Mouse (Mus musculus) hindbrain, embryonic 12.5 days (tissue): ENCODE results near the gene Rab20. TPM values are rescaled to one million over a fixed set of nuclear protein-coding genes. Genes with fewer than 3 reads are reported as not detected.
A peak's percentile ranks its signal among the peaks of the same experiment; 100 is the strongest.

Source experiments
- ATAC-seq: fragments of 200-750 bp; cut with Nextera tagmentation; 2 replicates; pipeline ENCODE4 v1.8.0; 2017; ENCODE audit warnings: moderate TSS enrichment; ENCODE audit not compliant: low FRiP score
- H3K27ac ChIP-seq: fragments of 300-500 bp; sonication (generic); 2 replicates; pipeline ENCODE4 v1.5.1; 2016; ENCODE audit warnings: mild to moderate bottlenecking
- H3K27me3 ChIP-seq: fragments of 300-500 bp; sonication (generic); 2 replicates; pipeline ENCODE4 v1.6.1; 2016; ENCODE audit warnings: mild to moderate bottlenecking
- H3K36me3 ChIP-seq: fragments of 300-500 bp; sonication (generic); 2 replicates; pipeline ENCODE4 v1.6.1; 2016; ENCODE audit warnings: mild to moderate bottlenecking
- H3K4me1 ChIP-seq: fragments of 300-500 bp; sonication (generic); 2 replicates; pipeline ENCODE4 v1.6.1; 2016
- H3K4me2 ChIP-seq: fragments of 300-500 bp; sonication (generic); replicated peaks from 2 replicates; pipeline ENCODE4 v1.6.1; 2016; ENCODE audit warnings: mild to moderate bottlenecking
- H3K4me3 ChIP-seq: fragments of 300-500 bp; sonication (generic); 2 replicates; pipeline ENCODE4 v1.5.1; 2016; ENCODE audit warnings: mild to moderate bottlenecking
- H3K9ac ChIP-seq: fragments of 300-500 bp; sonication (generic); 2 replicates; pipeline ENCODE4 v1.6.1; 2016; ENCODE audit warnings: mild to moderate bottlenecking, moderate library complexity
- H3K9me3 ChIP-seq: fragments of 300-500 bp; sonication (generic); replicated peaks from 2 replicates; pipeline ENCODE4 v1.6.1; 2016; ENCODE audit warnings: mild to moderate bottlenecking
- whole genome bisulfite sequencing: fragments of 180-500 bp; shearing (Covaris S2); methylation state at CpG from one replicate; pipeline ENCODE4 v1.1.7; 2016; 5-methylcytosine and 5-hydroxymethylcytosine counted together
- polyA plus RNA-seq: library from polyadenylated mRNA; unstranded; fragments of >200 nt; fragmentation: Nextera tagmentation; extraction: Ambion mirVana; gene quantifications from 2 replicates; pipeline ENCODE4 v1.2.1, GENCODE M21; 2016

Gene Rab20
- polyA plus RNA-seq, 1 experiment from 2014 or later: 1.6 TPM

GRCm38 (mm10) chr8:11447910-11448570 is 30.5 kb downstream of the Rab20 start:
- WGBS: 92% methylated on average over 23 of the region's 23 CpGs
- Histone ChIP-seq H3K4me2 (no peak overlapping the region), H3K27me3 (no peaks in the 10 kb centered on the region), H3K27ac (no peak overlapping the region), H3K9ac (no peak overlapping the region), H3K4me3 (no peak overlapping the region), H3K36me3 (no peaks in the 10 kb centered on the region), H3K4me1 (peaks cover 16% of the 10 kb centered on the region), H3K9me3 (no peaks in the 10 kb centered on the region)
- no peak for ATAC-seq

DNA sequence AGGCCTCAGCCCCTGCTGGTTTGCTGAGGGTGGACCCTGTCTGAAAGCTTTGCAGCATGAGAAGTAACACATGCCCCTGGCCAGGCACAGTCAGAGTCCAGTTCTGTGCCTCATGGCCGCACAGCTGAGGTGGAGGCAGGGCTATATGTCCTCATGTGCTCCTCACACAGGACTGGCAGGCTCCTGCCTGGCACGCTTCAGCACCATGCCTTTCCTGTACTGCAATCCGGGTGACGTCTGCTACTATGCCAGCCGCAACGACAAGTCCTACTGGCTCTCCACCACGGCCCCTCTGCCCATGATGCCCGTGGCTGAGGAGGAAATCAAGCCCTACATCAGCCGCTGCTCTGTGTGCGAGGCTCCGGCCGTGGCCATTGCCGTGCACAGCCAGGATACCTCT is 32.7 kb downstream of the Rab20 start:
- H3K27me3 ChIP-seq: no peaks in the 10 kb centered on the region
- no peak overlapping the region for H3K27ac ChIP-seq
- WGBS: 93% methylated on average over 13 of the region's 13 CpGs
- H3K9me3 ChIP-seq: no peaks in the 10 kb centered on the region
- ATAC-seq: no peak
- 0 out of 2 replicates have a peak, but pooled peaks cover 4% of the 10 kb centered on the region for H3K4me1 ChIP-seq
- no peaks in the 10 kb centered on the region for H3K36me3 ChIP-seq
- H3K4me2 ChIP-seq: no peak overlapping the region
- H3K4me3 ChIP-seq: no peak overlapping the region
- H3K9ac ChIP-seq: no peak overlapping the region

- H3K4me2 ChIP-seq: no peak overlapping the region
- ATAC-seq: no peak
- no peak overlapping the region for H3K4me3 ChIP-seq
- no peak overlapping the region for H3K27ac ChIP-seq
- WGBS: 91% methylated on average over 7 of the region's 7 CpGs
- H3K4me1 ChIP-seq: no peaks in the 10 kb centered on the region
- no peaks in the 10 kb centered on the region for H3K27me3 ChIP-seq
- H3K36me3 ChIP-seq: 0 out of 2 replicates have a peak, but pooled peaks cover 3% of the 10 kb centered on the region
- H3K9me3 ChIP-seq: no peaks in the 10 kb centered on the region
- no peak overlapping the region for H3K9ac ChIP-seq
Measured at GRCm38 (mm10) chr8:11444216-11444615, 34.3 kb downstream of the Rab20 start.

- Histone ChIP-seq H3K27ac (no peak overlapping the region), H3K27me3 (no peaks in the 10 kb centered on the region), H3K9me3 (no peaks in the 10 kb centered on the region), H3K9ac (no peak overlapping the region), H3K36me3 (0 out of 2 replicates have a peak, but pooled peaks cover 3% of the 10 kb centered on the region), H3K4me2 (no peak overlapping the region), H3K4me3 (no peak overlapping the region), H3K4me1 (no peaks in the 10 kb centered on the region)
- WGBS: 89% methylated on average over 9 of the region's 9 CpGs
- ATAC-seq: no peak
Measured at GRCm38 (mm10) chr8:11443611-11444010, 34.9 kb downstream of the Rab20 start.

GRCm38 (mm10) chr8:11441291-11441690 is 37.2 kb downstream of the Rab20 start:
- Histone ChIP-seq H3K27ac (no peak overlapping the region), H3K36me3 (0 out of 2 replicates have a peak, but pooled peaks cover 3% of the 10 kb centered on the region), H3K9ac (no peak overlapping the region), H3K4me2 (no peak overlapping the region), H3K27me3 (peaks cover 7% of the 10 kb centered on the region; the same call in 1 of the 2 replicates), H3K4me1 (no peaks in the 10 kb centered on the region), H3K9me3 (no peaks in the 10 kb centered on the region), H3K4me3 (no peak overlapping the region)
- 92% methylated on average over 6 of the region's 6 CpGs for whole genome bisulfite sequencing
- ATAC-seq: no peak

GRCm38 (mm10) chr8:11437862-11438261 is 40.6 kb downstream of the Rab20 start:
- 0 out of 2 replicates have a peak, but pooled peaks cover 6% of the 10 kb centered on the region for H3K36me3 ChIP-seq
- H3K4me3 ChIP-seq: no peak overlapping the region
- H3K4me2 ChIP-seq: no peak overlapping the region
- H3K9me3 ChIP-seq: no peaks in the 10 kb centered on the region
- H3K27ac ChIP-seq: no peak overlapping the region
- no peaks in the 10 kb centered on the region for H3K4me1 ChIP-seq
- H3K9ac ChIP-seq: no peak overlapping the region
- H3K27me3 ChIP-seq: peaks cover 7% of the 10 kb centered on the region; the same call in 1 of the 2 replicates
- 67% methylated on average over 12 of the region's 12 CpGs for WGBS
- ATAC-seq: no peak

GRCm38 (mm10) chr8:11430688-11431087 is 47.8 kb downstream of the Rab20 start:
- Histone ChIP-seq H3K36me3 (peaks cover 17% of the 10 kb centered on the region; the same call in 1 of the 2 replicates), H3K4me2 (no peak overlapping the region)
- WGBS: 60% methylated on average over 5 of the region's 5 CpGs

GRCm38 (mm10) chr8:11423091-11423490 is 55.4 kb downstream of the Rab20 start:
- Histone ChIP-seq H3K27ac (no peak overlapping the region), H3K27me3 (no peaks in the 10 kb centered on the region), H3K4me3 (no peak overlapping the region), H3K4me2 (no peak overlapping the region), H3K9me3 (no peaks in the 10 kb centered on the region), H3K4me1 (no peaks in the 10 kb centered on the region), H3K9ac (no peak overlapping the region), H3K36me3 (0 out of 2 replicates have a peak, but pooled peaks cover 3% of the 10 kb centered on the region)
- WGBS: 65% methylated on average over 7 of the region's 7 CpGs
- no peak for ATAC-seq

More at GRCm38 (mm10) chr8:11430688-11431087, 47.8 kb downstream of the Rab20 start:
- ATAC-seq: no peak
- Histone ChIP-seq H3K9ac (no peak overlapping the region), H3K4me3 (no peak overlapping the region), H3K27ac (no peak overlapping the region), H3K27me3 (no peaks in the 10 kb centered on the region), H3K4me1 (no peaks in the 10 kb centered on the region), H3K9me3 (no peaks in the 10 kb centered on the region)

DNA sequence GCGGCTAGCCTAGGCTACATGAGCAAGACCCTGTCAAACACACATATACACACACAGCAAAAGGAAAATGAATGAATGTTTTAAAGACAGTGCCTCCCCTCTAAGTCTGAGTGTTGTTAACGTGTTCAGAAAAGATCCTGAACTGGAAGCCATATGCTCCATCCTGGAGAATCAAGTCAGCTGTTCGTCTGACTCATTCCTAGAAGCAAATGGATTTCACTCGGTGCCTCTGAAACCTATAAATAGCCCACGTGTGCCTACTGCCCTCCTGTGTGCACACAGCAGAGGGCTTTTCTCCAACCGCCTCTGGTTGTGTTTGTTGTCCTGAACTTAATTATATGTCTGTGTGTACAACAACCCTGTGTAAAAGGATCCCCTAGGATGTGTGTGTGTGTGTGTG is 56.5 kb downstream of the Rab20 start:
- Histone ChIP-seq H3K27ac (no peak overlapping the region), H3K9me3 (no peaks in the 10 kb centered on the region), H3K36me3 (0 out of 2 replicates have a peak, but pooled peaks cover under 1% of the 10 kb centered on the region), H3K27me3 (no peaks in the 10 kb centered on the region), H3K9ac (no peak overlapping the region), H3K4me3 (no peak overlapping the region), H3K4me1 (no peaks in the 10 kb centered on the region), H3K4me2 (no peak overlapping the region)
- no peak for ATAC-seq
- WGBS: 86% methylated on average over 6 of the region's 6 CpGs

- Histone ChIP-seq H3K27ac (no peak overlapping the region), H3K4me3 (no peak overlapping the region), H3K4me1 (no peaks in the 10 kb centered on the region), H3K9me3 (no peaks in the 10 kb centered on the region), H3K36me3 (no peaks in the 10 kb centered on the region), H3K4me2 (no peak overlapping the region), H3K9ac (no peak overlapping the region), H3K27me3 (no peaks in the 10 kb centered on the region)
- no peak for ATAC-seq
- 49% methylated on average over 14 of the region's 14 CpGs for WGBS
Measured at GRCm38 (mm10) chr8:11421105-11421504, 57.4 kb downstream of the Rab20 start.

GRCm38 (mm10) chr8:11419645-11420044 is 58.9 kb downstream of the Rab20 start:
- H3K4me2 ChIP-seq: no peak overlapping the region
- H3K27ac ChIP-seq: no peak overlapping the region
- peaks cover 2% of the 10 kb centered on the region for H3K4me1 ChIP-seq
- H3K9me3 ChIP-seq: no peaks in the 10 kb centered on the region
- no peaks in the 10 kb centered on the region for H3K36me3 ChIP-seq
- H3K4me3 ChIP-seq: no peak overlapping the region
- H3K27me3 ChIP-seq: no peaks in the 10 kb centered on the region
- WGBS: 13% methylated on average over 2 of the region's 2 CpGs
- H3K9ac ChIP-seq: no peak overlapping the region
- ATAC-seq: peak; percentile 59; the same call in 1 of the 2 replicates

DNA sequence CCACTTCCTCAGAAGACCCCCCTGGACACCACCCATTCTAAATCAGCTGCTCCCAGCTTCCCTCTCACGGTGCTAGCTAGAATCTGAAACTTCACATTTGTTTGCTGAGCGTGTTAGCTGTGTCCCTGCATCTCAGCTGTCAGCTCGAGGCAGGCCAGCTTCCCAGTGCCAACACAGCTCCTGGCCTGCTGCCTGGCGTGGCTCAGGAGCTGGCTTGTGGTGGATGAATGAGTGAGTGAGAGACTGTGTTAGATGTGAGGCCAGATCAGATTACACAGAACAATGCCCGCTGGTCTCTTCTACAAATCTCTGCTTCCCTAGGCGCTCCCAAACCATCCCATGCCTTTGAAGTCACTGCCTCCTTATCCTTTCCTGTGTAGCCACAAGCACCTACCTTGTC is 59.3 kb downstream of the Rab20 start:
- Histone ChIP-seq H3K4me3 (no peak overlapping the region), H3K36me3 (no peaks in the 10 kb centered on the region), H3K4me2 (no peak overlapping the region), H3K9me3 (no peaks in the 10 kb centered on the region), H3K27me3 (no peaks in the 10 kb centered on the region), H3K27ac (no peak overlapping the region), H3K9ac (no peak overlapping the region), H3K4me1 (peaks cover 6% of the 10 kb centered on the region)
- 43% methylated on average over 6 of the region's 6 CpGs for WGBS
- ATAC-seq: no peak

- Histone ChIP-seq H3K9ac (no peak overlapping the region), H3K9me3 (no peaks in the 10 kb centered on the region), H3K36me3 (no peaks in the 10 kb centered on the region), H3K4me1 (peaks cover 13% of the 10 kb centered on the region), H3K27me3 (no peaks in the 10 kb centered on the region), H3K4me2 (no peak overlapping the region), H3K4me3 (no peak overlapping the region), H3K27ac (no peak overlapping the region)
- no peak for ATAC-seq
- WGBS: 74% methylated on average over 13 of the region's 13 CpGs
Measured at GRCm38 (mm10) chr8:11417762-11418161, 60.7 kb downstream of the Rab20 start.
